Mouse (Mus musculus) large intestine, adult 2 months (tissue): ENCODE measurements around the gene Serinc5. TPM values are rescaled to one million over a fixed set of nuclear protein-coding genes. Genes with fewer than 3 reads are reported as not detected.

ENCODE experiments used
- polyA plus RNA-seq: library from polyadenylated mRNA; depleted of rRNA; stranded (reverse); fragments of >200 nt; gene quantifications from 2 replicates; pipeline ENCODE4 v1.2.3, GENCODE M21; 2012; rRNA removed

Serinc5 gene
- polyA plus RNA-seq, 1 experiment = 9.2 TPM

Other genes with a start within 250 kb of the Serinc5 start
- not detected in 2 replicates for gene Ankrd34b, start 185.2 kb upstream of the Serinc5 start, polyA plus RNA-seq
- gene Fam151b, start 127.1 kb upstream of the Serinc5 start, polyA plus RNA-seq = 1.3 and 2.3 TPM in 2 replicates
- 1.4 and 2.2 TPM in 2 replicates for gene Zfyve16, start 80.2 kb upstream of the Serinc5 start, polyA plus RNA-seq
- gene Spz1, start 34.9 kb upstream of the Serinc5 start, polyA plus RNA-seq = not detected in 2 replicates
- gene Thbs4, start 183.7 kb downstream of the Serinc5 start, polyA plus RNA-seq = 1.8 and 2.9 TPM in 2 replicates
- 2.5 and 5.3 TPM in 2 replicates for gene Mtx3, start 233.7 kb downstream of the Serinc5 start, polyA plus RNA-seq